Mouse (Mus musculus) C2C12 (cell line): ENCODE results near the gene Tdp1. TPM values are rescaled to one million over a fixed set of nuclear protein-coding genes. Genes with fewer than 3 reads are reported as not detected.

Experiments used
- H3K27me3 ChIP-seq: one replicate; pipeline ENCODE4 v1.6.1; 2011; ENCODE audit not compliant: control insufficient read depth, insufficient read depth, insufficient read length
- H3K36me3 ChIP-seq: one replicate; pipeline ENCODE4 v1.6.1; 2011; ENCODE audit not compliant: control insufficient read depth, insufficient read depth
- H3K4me3 ChIP-seq: one replicate; pipeline ENCODE4 v1.5.1; 2011; ENCODE audit warnings: mild to moderate bottlenecking, control low read depth; ENCODE audit not compliant: poor library complexity, insufficient read depth, severe bottlenecking
- H3K79me2 ChIP-seq: one replicate; pipeline ENCODE4 v1.6.1; 2011; ENCODE audit not compliant: control insufficient read depth, insufficient read depth
- H3K79me3 ChIP-seq: one replicate; pipeline ENCODE4 v1.6.1; 2011; ENCODE audit warnings: low read depth, control low read depth
- H3ac ChIP-seq: one replicate; pipeline ENCODE3; 2011; ENCODE audit warnings: low read depth; ENCODE audit not compliant: control insufficient read depth, insufficient read length
- CEBPB ChIP-seq: IDR thresholded peaks from one replicate; pipeline ENCODE4 v1.6.1; 2011; ENCODE audit warnings: low read depth, mild to moderate bottlenecking, control low read depth, moderate library complexity
- CTCF ChIP-seq: IDR thresholded peaks from one replicate; pipeline ENCODE4 v1.5.1; 2011; ENCODE audit not compliant: control insufficient read depth, insufficient read depth, insufficient read length
- FOSL1 ChIP-seq: IDR thresholded peaks from one replicate; pipeline ENCODE4 v1.8.0; 2011; ENCODE audit warnings: mild to moderate bottlenecking, low read length; ENCODE audit not compliant: poor library complexity, insufficient read depth, severe bottlenecking
- MAX ChIP-seq: IDR thresholded peaks from one replicate; pipeline ENCODE4 v1.6.1; 2011; ENCODE audit warnings: mild to moderate bottlenecking, control low read depth
- MYOD1 ChIP-seq: IDR thresholded peaks from one replicate; pipeline ENCODE4 v1.6.1; 2011; ENCODE audit warnings: low read depth; ENCODE audit not compliant: control insufficient read depth, insufficient read length
- MYOG ChIP-seq: IDR thresholded peaks from one replicate; pipeline ENCODE4 v1.6.1; 2011; ENCODE audit not compliant: control insufficient read depth, insufficient read length; ENCODE audit errors: extremely low read depth
- USF1 ChIP-seq: IDR thresholded peaks from one replicate; pipeline ENCODE4 v1.6.1; 2011; ENCODE audit warnings: low read depth, mild to moderate bottlenecking, control low read depth, moderate library complexity
- polyA plus RNA-seq: library from polyadenylated mRNA; unstranded; fragments of >200 nt; fragmentation: generic; extraction: Trizol; gene quantifications from one replicate; pipeline ENCODE4 v1.2.1, GENCODE M21; 2012; ENCODE audit warnings: missing spikeins

Gene Tdp1
- polyA plus RNA-seq, 1 experiment, result 39.5 TPM

- H3K79me3 ChIP-seq, result no peaks in the 10 kb centered on the region
- H3K79me2 ChIP-seq, result no peaks in the 10 kb centered on the region
- H3K27me3 ChIP-seq, result peaks cover 12% of the 10 kb centered on the region
- TF ChIP-seq FOSL1 (no peak), MYOD1 (no peak), CTCF (no peak), CEBPB (no peak)
- no peak overlapping the region for H3ac ChIP-seq
- H3K36me3 ChIP-seq, result no peaks in the 10 kb centered on the region
- no peak overlapping the region for H3K4me3 ChIP-seq
Measured at GRCm38 (mm10) chr12:99959930-99960329, 75.6 kb downstream of the Tdp1 start.

GRCm38 (mm10) chr12:99960675-99961074 is 76.4 kb downstream of the Tdp1 start:
- Histone ChIP-seq H3K79me3 (no peaks in the 10 kb centered on the region), H3K4me3 (no peak overlapping the region), H3K79me2 (no peaks in the 10 kb centered on the region), H3ac (no peak overlapping the region), H3K36me3 (no peaks in the 10 kb centered on the region), H3K27me3 (peaks cover 19% of the 10 kb centered on the region)
- TF ChIP-seq MYOD1, result no peak
- TF ChIP-seq CTCF, result no peak
- TF ChIP-seq USF1, result no peak
- TF ChIP-seq CEBPB, result no peak
- no peak for TF ChIP-seq MAX

- H3K79me3 ChIP-seq, result no peaks in the 10 kb centered on the region
- TF ChIP-seq MAX (no peak), FOSL1 (no peak), CTCF (peak; percentile 75)
- peaks cover 52% of the 10 kb centered on the region for H3K27me3 ChIP-seq
- no peak within 1 kb of the TSS for H3ac ChIP-seq
- H3K4me3 ChIP-seq, result no peak within 1 kb of the TSS
- no peaks in the 10 kb centered on the region for H3K79me2 ChIP-seq
- no peaks in the 10 kb centered on the region for H3K36me3 ChIP-seq
Measured at GRCm38 (mm10) chr12:99964301-99965202, 80.2 kb downstream of the Tdp1 start, which contains the start of gene Kcnk13. TSS of gene Kcnk13 (plus strand) at chr12:99964499.

GRCm38 (mm10) chr12:99965203-99966115 is 81.1 kb downstream of the Tdp1 start:
- H3K79me2 ChIP-seq, result no peaks in the 10 kb centered on the region
- H3K27me3 ChIP-seq, result peaks cover 59% of the 10 kb centered on the region
- H3K4me3 ChIP-seq, result no peak overlapping the region
- H3ac ChIP-seq, result peak overlapping the region; percentile 22
- no peak for TF ChIP-seq USF1
- H3K79me3 ChIP-seq, result no peaks in the 10 kb centered on the region
- no peaks in the 10 kb centered on the region for H3K36me3 ChIP-seq

- Histone ChIP-seq H3K36me3 (no peaks in the 10 kb centered on the region), H3ac (no peak overlapping the region), H3K79me2 (no peaks in the 10 kb centered on the region), H3K4me3 (no peak overlapping the region), H3K79me3 (no peaks in the 10 kb centered on the region), H3K27me3 (peaks cover 60% of the 10 kb centered on the region)
- TF ChIP-seq USF1, result no peak
- TF ChIP-seq FOSL1, result no peak
- TF ChIP-seq MAX, result no peak
- no peak for TF ChIP-seq MYOD1
- no peak for TF ChIP-seq CTCF
- no peak for TF ChIP-seq CEBPB
- no peak for TF ChIP-seq MYOG
Measured at GRCm38 (mm10) chr12:99966116-99966770, 81.9 kb downstream of the Tdp1 start.
